Mouse (Mus musculus) megakaryocyte progenitor cell, adult 5-6 weeks (primary cell): Measurements from ENCODE around the gene St6galnac6. TPM values are rescaled to one million over a fixed set of nuclear protein-coding genes. Genes with fewer than 3 reads are reported as not detected.

ENCODE experiments used
- ATAC-seq: replicated peaks from 2 replicates; pipeline ENCODE4 v1.8.0; 2016; ENCODE audit warnings: mild to moderate bottlenecking, moderate TSS enrichment, inconsistent platforms; ENCODE audit not compliant: poor library complexity
- total RNA-seq, 2 experiments: library from RNA; stranded (forward) in 1 of 2; stranded (reverse) in 1 of 2; fragments of 157-497, 149-512 nt in 1 of 2; fragments of 200-1000 nt in 1 of 2; gene quantifications; 2 replicates each; pipeline versions ENCODE4 v1.2.3 to v1.2.4; 2015 to 2017

St6galnac6 gene
- total RNA-seq, 2 experiments from 2014 or later, result 7.9 to 19.0 TPM

DNA sequence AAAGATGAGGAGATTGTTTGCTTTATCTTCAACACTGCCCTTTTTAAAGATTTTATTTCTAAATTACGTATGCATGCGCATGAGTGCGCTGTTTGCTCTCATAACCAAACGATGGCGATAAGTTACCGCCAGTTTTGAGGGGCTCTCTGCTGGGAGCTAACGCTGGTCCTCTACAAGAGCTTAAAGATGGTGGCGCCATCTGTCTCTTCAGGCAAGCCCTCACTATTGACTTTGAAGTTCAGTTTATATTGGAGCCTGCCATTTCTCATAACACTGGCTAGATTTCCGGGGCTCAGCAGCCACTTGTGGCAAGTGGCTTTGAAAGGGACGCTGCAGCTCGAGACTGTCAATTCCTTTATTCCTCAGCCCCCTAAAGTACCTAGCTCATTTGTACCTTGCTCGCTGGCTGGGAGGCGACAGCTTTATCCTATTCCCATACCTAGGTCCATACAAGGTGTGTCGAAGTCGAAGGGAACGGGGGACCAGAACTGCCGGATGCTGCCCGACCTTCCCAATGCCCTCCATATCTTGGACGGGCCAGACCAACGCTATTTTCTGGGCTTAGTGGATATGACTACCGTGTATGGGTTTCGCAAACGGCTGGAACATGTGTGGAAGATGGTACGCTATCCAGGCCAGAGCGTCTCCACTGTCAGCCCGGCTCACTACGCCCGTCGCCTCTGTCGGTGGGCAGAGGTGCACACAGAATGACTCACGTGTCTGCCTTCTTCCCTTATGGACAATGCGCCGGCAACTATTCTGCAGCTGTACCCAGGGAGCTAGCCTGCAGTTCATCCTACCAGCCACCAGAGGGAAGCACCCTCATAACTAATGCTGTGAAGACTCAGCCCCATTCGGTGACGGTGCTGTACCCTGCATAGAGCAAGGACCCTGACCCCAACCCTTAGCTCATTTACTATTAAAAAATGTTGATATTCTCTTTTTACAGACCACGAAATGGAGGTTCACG, 16.4 kb upstream of the St6galnac6 start:
- ATAC-seq, result peak; percentile 72

DNA sequence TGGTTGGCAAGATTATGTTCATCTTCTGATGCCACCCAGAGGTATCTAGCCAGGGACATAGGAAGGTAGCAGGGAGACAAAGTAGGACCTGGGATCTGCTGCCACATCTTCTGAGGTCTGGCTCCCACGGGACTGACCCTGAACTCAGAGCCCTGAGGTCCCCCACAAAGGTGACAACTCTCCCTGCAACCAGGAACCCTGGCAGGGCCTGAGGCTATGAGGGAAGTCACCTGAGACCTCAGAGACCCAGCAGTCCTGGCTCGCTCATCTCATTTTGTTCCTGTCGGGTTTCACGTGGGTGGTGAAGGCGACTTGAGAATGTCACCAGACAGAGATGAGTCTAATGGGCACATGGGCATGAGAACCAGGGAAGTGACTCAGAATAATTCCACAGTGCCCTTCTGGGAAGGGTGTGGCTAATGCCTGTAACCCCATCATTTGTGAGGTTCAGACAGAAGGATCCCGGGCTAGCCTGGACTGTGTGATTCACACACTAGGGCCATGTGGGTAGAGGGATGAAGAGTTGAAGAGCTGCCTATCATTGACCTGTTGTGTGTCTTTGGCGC, 14.3 kb upstream of the St6galnac6 start:
- ATAC-seq, result no peak

DNA sequence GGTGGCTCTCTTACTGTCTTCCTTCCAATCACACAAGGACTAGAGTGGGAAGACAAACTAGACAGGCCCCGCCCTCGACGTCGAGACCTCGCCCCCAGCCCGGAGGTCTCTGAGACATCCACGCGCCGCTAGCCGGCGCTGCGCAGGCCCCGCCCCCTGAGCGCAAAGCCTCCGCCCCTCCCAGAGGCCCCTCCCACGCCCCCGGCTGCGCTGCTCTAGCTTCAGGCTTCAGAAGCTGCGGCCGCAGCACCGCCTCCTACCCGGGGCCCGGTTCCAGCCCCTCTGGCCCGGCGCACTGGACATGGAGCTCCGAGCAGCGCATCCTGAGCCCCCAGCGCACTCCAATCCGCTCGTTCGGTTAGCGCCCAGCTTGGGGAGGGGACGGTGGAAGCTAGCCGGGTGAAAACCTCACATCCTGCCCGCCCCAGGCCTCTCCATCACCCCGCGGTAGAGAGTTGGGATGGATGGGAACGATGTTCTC, 12.6 kb upstream of the St6galnac6 start, which contains the start of gene St6galnac4:
Gene St6galnac4, plus strand, starts transcription at position 225 of the 481 bp plus-strand sequence.
- peak; percentile 77 for ATAC-seq

DNA sequence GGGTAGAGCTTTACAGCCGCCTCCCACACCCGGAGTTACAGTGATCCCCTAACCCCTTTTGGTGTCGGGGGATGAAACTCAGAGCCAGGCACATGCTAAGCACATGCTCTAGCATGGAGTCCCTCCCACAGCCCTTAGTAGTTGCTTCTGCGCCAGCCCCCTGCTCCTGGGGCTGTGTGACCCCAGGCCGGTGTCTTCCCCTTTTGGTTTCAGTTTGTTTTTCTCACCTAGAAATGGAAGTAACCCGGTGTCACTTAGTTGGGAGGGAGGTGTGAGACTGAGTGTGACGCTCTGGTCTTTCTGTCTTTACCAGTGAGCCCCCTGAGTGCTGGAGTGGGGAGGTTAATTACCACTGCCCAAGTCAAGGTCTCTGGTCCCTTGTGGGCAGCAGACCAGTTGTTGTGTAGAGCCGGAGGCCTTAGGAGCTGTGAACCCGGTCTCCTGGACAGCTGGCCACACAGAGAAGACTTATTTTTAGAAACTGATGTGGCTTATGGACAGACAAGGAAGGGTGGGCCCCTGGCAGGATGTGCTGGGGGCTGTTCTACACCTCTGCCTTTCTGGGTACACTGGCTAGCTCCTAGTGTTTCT, 11.7 kb upstream of the St6galnac6 start:
- peak; percentile 49 for ATAC-seq

DNA sequence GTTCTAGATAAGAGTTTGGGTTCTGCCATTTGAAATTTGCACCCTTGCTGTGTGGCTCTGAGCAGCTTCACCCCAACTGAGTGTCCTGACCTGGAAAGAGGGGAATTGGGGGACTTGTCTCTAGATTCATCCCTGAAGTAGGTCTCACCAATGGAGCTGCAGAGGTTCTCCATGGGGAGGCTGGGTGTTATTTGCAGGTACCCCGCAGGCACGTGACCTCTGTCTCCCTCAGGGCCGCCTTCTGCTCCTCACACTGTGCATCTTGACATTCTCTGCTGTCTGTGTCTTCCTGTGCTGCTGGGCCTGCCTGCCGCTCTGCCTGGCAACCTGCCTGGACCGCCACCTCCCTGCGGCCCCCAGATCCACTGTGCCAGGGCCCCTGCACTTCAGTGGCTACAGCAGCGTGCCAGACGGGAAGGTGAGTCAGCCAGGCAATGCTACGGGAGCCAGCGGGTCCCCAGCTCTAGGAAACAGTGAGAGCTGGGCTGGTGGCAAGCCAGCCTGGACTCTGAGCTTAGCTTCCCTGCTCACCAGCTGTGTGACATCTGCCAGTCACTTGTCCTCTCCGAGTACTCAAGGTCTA, 10.2 kb upstream of the St6galnac6 start:
- ATAC-seq, result no peak

DNA sequence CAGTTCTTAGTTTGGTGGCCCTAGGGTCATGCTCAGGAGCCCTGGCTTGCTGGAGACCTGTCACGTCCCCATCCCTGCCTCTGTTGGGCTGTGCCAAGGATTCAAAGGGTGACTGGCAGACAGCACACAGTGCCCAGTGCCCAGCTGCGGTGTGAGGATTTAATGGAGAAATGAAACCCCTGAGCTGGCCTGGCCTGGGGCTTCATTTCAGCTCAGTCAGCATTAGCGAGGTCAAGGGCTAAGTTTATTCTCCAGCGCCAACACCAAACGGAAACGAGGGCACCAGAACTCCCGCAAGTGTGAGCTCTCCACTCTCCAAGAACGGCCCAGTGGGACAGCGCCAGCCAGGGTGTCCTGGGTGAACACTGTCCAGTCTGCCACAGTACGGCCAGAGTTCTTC, 9.3 kb upstream of the St6galnac6 start:
- no peak for ATAC-seq

DNA sequence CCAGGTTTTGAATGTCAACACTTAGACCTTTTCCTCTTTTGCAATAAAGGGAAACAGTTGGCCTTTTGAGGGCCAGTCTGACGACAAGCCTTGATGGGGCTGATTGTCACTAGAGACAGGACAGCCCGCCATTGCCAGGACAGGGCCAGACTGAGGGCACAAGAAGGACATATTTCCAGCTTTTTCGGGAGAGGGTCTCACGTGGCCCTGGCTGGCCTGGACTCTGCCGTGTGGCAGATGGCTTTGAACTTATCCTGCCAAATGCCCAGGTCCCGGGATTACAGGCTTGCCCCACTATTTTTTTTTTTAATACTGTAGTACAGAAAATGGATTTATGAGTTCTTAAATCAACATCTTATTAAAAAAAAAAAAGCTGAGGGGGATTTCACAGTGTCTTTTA, 8.3 kb upstream of the St6galnac6 start:
- no peak for ATAC-seq

DNA sequence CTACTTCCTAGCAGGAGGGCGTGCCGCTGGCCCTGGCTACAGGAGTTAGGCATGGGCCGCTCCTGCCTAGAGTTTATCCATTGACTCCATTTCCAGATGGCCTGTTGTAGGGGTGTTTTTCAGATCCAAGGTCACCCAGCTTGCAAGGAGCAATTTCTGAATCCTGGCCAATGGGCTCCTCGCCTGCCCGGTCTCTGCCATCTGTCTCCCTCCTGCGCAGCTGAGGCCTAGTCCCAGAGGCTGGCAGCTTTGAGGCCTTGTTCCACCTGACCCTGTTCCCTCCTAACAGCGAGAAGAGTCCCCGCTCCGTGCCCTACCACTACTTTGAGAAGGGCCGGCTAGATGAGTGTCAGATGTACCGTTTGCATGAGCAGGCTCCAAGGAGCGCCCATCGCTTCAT, 2.8 kb upstream of the St6galnac6 start:
- ATAC-seq, result no peak

DNA sequence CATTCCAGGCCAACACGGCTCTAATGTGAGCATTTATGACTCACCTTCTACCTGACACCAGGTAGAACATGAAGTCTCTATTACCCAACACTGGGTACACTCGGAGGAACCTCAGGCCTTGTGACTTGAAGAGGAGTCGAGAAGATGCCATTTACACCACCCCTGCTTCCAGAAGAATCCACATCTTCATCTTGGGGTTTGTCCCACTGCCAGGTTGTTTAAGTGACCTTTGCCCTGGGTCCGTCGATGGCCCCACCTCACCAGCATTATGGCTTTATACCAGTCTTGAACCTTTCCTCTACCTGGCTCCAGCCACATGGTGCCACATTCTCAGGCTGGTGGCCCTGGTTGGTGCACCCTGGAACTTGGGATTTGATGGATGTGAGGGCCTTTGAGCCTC, 2.3 kb upstream of the St6galnac6 start:
- ATAC-seq, result no peak

DNA sequence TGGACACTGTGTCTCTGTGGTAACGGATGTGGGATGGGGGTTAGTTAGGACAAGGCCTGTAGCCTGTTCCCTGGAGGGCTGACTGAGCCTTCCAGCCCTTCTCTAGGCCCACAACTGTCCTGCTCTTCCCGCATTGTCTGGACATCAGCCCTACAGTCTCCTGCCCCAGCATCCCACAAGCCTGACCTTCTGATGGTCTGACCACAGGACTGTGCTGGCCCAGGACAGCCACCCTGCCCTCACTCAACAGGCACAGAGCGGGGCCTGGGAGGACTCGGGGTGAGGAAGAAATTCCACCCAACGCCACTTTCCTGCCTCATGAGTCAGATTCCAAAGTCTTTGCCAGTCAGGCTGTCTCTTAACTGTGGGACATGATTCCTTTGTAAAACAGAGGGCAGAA, 1.8 kb upstream of the St6galnac6 start:
- no peak for ATAC-seq

DNA sequence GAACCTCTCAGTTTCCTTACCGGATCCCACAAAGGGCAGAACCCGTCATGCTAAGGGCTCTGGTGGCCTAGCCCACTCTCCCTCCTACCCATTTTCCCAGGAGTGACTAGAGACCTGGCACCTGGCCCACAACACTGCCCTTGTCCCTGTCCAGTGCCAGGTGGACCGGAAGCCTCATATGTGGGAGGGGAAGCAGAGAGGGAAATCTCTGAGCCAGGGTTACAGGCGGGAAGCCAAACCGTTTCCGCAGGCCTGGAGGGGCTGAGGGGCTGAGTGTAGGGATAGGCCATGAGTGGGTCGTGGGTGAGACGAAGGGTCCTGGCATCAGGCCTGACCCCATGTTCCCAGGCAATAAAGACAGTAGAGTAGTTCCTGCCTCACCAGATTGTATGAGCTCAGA, 1.0 kb upstream of the St6galnac6 start:
- ATAC-seq, result no peak

DNA sequence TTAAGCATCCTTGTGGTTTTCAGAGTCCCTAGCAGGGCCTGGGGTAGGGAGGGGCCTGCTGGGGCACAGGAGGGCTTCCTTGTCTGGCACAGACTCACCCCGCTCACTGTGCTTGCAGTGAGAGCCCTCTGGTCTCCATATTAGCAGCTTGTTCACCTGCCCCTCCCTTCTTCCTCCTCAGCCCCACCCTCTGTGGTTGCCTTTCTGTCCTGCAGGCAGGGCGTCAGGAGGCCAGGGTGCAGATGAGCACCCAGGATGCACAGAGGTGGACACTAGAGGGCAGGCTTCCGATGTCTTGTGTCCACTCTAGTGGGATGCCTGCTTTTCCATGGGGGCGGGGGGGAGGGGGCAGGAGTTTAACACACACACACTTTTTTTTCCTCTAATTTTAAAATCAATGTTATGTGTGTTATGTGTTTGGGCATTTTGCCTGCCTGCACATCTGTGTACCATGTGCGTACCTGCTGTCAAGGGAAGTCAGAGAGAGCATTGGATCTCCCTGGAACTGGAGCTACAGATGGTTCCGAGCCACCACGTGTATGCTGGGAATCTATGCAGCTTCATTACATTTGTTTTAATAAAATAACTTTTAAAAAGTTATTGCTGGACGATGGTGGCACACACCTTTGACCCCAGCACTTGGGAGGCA, 2.0 kb downstream of the St6galnac6 start:
- ATAC-seq, result peak; percentile 84

DNA sequence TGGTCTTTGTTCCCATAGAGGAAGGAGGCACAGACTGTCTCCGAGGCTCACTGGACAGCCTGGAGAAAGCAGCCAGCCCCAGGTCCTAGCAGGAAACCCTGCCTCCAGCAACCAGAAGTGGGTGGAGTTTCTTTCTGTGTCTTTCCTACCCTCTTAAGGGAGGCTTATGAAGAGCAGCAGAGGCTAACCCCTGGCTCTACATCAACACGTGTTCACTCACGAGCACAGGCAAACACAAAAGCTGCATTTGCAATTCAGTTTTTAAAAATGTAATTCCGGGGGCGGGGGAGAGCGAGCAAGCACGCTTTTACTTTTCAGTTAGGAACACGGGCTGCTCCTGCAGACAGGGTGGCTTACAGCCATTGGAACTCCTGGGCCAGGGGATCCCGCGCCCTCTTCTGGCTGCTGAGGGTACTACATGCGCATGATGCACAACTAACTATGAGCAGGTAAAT, 3.1 kb downstream of the St6galnac6 start:
- ATAC-seq, result peak; percentile 69

DNA sequence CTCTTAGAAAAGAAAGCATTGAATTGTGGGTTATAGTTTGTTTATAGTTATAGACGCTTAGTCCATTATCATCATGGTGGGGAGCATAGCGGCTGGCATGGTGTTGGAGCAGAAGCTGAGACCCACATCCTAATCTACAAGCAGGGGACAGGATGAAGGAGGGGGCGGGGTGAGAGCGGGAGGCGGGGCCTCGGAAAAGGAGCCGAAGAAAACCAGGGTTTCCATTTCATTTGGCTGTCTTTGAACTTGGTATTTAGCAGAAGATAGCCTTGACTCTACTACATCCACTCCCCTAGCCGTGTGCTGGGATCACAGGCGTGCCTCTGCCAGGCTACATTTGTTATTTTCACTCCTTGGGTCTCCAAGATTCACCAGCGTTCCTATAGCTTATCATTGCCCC, 5.1 kb downstream of the St6galnac6 start:
- ATAC-seq, result no peak

DNA sequence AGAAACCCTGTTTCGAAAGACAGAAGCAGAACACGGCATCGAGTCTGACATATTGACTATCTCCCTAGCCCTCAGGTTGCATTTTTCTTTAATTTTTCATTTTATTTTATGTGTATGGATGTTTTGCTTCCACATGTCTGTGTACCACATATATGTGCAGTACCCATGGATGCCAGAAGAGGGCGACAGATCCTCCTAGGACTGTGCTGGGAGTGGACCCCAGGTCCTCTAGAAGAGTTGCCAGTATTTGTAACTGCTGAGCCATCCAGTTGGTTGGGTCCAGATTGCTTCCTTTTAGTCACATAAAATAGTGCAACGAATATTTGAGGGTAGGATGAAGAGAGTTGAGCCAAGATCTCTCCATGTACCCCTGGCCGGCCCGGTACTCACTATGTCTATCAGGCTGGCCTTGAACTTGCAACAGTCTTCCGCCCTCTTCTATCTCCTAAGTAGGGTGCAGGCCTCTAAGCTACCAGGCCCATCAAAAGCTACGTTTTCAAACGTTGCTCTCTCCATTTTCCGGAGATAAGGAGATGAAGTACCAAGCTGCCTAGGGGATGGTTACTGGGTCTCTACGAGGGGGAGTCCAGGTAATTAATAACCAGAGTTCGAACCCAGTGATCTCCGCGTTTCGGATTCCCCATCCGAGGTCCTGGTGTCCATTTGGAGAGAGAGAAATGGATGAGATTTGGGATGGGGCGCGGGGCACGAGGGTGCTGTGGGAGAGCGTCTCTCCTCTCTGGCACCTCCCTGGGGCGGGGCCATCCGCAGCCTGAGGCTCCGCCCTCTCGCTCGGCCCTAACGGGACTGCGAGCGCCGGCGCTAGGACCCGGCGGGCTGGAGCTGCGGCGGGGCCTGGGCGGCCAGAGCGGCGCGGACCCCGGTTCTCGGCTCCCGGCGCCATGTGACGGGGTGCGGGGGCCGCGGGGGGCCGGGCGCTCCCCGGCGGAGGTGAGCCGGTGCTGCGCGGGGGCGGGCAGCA, 6.9 kb downstream of the St6galnac6 start:
- ATAC-seq, result peak; percentile 56

DNA sequence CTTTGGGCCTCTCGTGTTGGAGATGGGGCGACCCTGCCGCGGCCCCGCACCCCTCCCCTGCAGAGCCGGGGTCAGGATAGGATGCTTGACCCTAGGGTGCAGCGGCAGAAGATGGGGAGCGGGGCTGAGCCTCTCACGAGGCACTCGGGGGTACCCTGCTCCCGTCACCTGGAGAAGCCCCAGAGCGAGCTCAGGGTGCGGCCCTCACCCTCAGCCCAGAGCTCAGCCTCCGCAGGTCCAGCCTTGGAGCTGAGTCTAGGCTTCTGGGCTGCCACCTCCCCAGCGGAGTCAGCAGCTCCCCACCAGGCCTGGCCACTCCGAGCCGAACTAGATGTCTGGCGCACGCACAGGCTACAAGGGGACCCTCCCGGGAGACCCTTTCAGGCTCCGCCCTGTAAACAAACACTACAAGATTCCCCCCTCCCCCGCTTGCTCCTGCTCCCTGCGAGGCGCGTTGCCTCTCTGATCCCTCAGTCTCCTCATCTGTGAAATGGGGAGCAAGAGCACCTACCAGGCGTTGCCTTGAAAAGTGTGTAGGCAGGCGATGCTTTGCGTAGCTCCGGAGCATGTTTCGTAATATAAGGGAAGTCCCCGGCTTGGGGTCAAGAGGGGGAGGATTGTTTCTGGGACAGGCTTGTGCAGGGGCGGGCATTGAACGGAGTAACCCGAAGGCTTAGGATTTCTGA, 7.9 kb downstream of the St6galnac6 start:
- ATAC-seq, result peak; percentile 21

DNA sequence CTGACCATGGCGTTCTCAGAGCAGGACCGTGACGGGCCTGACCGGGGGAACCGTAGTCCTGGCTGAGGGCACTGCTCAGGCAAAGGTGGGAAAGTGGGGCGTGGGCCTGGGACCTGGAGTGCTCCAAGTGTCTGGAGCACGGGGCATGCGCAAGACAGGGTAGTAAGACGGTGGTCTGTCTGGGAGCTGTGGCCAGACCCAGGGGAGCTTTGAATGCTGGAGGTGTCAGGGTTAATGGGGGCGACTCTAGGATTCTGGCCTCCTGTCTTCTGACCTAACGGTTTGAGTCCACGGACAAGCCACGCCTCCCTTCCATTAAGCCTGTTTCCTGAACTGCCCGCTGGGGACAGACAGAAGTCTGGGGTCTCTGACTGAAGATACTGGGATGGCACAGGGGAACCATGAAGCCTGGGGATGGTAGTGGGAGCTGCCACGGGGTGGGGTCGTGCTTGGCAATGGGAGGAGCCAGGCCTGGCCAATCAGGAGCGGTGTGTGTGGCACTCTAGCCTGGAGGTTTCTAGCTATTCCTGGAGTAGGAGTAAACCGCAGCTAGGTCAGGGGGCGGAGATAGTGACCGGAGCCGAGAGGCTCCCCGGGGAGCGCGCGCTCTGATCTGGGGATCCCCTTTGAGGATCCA, 8.8 kb downstream of the St6galnac6 start:
- ATAC-seq, result peak; percentile 63

DNA sequence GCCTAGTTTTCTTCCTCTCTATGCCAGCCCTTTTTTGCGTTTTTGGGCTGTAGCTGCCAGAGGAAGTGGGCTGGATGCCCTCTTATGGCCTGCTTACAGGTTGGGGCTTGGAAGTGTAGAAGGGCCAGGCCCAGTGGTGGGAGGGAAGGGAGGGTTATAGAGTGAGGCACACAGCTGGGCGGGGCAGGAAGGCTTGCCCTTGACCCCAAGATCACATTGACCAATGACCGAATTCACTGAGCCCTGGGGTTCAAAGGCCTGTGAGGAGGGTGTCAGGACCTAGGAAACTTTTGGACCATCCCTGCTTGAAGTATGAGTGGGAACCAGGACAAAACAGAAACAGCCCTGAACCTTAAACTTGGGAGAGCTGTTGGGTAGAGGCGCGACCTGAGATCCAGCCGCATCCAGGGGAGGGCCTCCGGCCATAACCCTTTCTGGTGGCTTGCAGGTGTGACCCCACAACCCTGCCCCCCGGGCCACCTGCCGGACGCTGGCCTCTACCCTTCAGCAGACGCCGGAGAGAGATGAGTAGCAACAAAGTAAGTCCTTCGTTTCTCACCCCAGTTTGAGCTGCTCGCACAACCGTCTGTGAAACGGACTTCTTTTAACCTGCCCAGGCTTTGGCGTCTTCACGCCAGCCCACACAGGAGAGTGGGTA, 9.4 kb downstream of the St6galnac6 start:
- ATAC-seq, result no peak
